Mouse (Mus musculus) neural tube, embryonic 11.5 days (tissue): ENCODE data around the gene Cdc20. TPM values are rescaled to one million over a fixed set of nuclear protein-coding genes. Genes with fewer than 3 reads are reported as not detected.
A peak's percentile ranks its signal among the peaks of the same experiment; 100 is the strongest.

ENCODE experiments used
- ATAC-seq: fragments of 200-750 bp; cut with Nextera tagmentation; 2 replicates; pipeline ENCODE4 v1.8.0; 2017; ENCODE audit warnings: moderate number of reproducible peaks, mild to moderate bottlenecking, moderate TSS enrichment, moderate library complexity; ENCODE audit not compliant: insufficient read depth, low FRiP score, low TSS enrichment
- DNase-seq: peaks from one replicate; pipeline ENCODE4 v3.0.0-alpha.2; 2015; ENCODE audit warnings: low spot score
- H3K27ac ChIP-seq: fragments of 300-500 bp; sonication (generic); 2 replicates; pipeline ENCODE4 v1.5.1; 2014; ENCODE audit warnings: low read depth, mild to moderate bottlenecking, low read length
- H3K27me3 ChIP-seq: fragments of 300-500 bp; sonication (generic); 2 replicates; pipeline ENCODE4 v1.6.1; 2014; ENCODE audit warnings: mild to moderate bottlenecking, low read length, mixed read lengths; ENCODE audit not compliant: control insufficient read depth, insufficient read depth
- H3K36me3 ChIP-seq: fragments of 300-500 bp; sonication (generic); 2 replicates; pipeline ENCODE4 v1.6.1; 2014; ENCODE audit warnings: mild to moderate bottlenecking, low read length, moderate library complexity, mixed read lengths; ENCODE audit not compliant: control insufficient read depth, insufficient read depth
- H3K4me1 ChIP-seq: fragments of 300-500 bp; sonication (generic); 2 replicates; pipeline ENCODE4 v1.6.1; 2014; ENCODE audit warnings: low read length, mixed read lengths; ENCODE audit not compliant: control insufficient read depth, insufficient read depth
- H3K4me2 ChIP-seq: fragments of 300-500 bp; sonication (generic); 2 replicates; pipeline ENCODE4 v1.6.1; 2014; ENCODE audit warnings: low read depth, mild to moderate bottlenecking, moderate library complexity
- H3K4me3 ChIP-seq: fragments of 300-500 bp; sonication (generic); 2 replicates; pipeline ENCODE4 v1.5.1; 2014; ENCODE audit warnings: low read depth, low read length
- H3K9ac ChIP-seq: fragments of 300-500 bp; sonication (generic); 2 replicates; pipeline ENCODE4 v1.6.1; 2014; ENCODE audit warnings: mild to moderate bottlenecking, low read length
- H3K9me3 ChIP-seq: fragments of 300-500 bp; sonication (generic); 2 replicates; pipeline ENCODE4 v1.6.1; 2016; ENCODE audit warnings: low read length; ENCODE audit not compliant: control insufficient read depth
- WGBS: fragments of 180-500 bp; shearing (Covaris S2); extraction: QIAGEN DNeasy Blood & Tissue Kit; methylation state at CpG from one replicate; pipeline ENCODE4 v1.1.7; 2014; 5-methylcytosine and 5-hydroxymethylcytosine counted together
- polyA plus RNA-seq: library from polyadenylated mRNA; unstranded; fragments of >200 nt; fragmentation: Nextera tagmentation; extraction: Ambion mirVana; gene quantifications from 2 replicates; pipeline ENCODE4 v1.2.1, GENCODE M21; 2014

Gene Cdc20
- polyA plus RNA-seq, 1 experiment from 2014 or later: 290 TPM

- H3K4me1 ChIP-seq: peaks cover 9% of the 10 kb centered on the region
- H3K27me3 ChIP-seq: no peaks in the 10 kb centered on the region
- no peaks in the 10 kb centered on the region for H3K9me3 ChIP-seq
- WGBS: under 1% methylated on average over 52 of the region's 53 CpGs
- peak within 1 kb of the TSS; percentile 81 for H3K4me3 ChIP-seq
- H3K9ac ChIP-seq: peak within 1 kb of the TSS; percentile 77
- peak; percentile 89 for DNase-seq
- ATAC-seq: peak; percentile 96
- no peak within 1 kb of the TSS; the same call in 1 of the 2 replicates for H3K27ac ChIP-seq
- H3K4me2 ChIP-seq: peak within 1 kb of the TSS; percentile 89
- peaks cover 12% of the 10 kb centered on the region for H3K36me3 ChIP-seq
These were observed 27.8 kb downstream of the Cdc20 start, which contains the start of the genes Szt2 and Med8 for GRCm38 (mm10) chr4:118409142-118409900. Gene Szt2 (minus strand): TSS chr4:118409273. Gene Med8 (plus strand): TSS chr4:118409337.

GRCm38 (mm10) chr4:118402701-118403100, 34.5 kb downstream of the Cdc20 start:
- Histone ChIP-seq H3K9ac (no peak overlapping the region), H3K4me1 (no peaks in the 10 kb centered on the region), H3K36me3 (peaks cover 11% of the 10 kb centered on the region), H3K27ac (no peak overlapping the region), H3K9me3 (no peaks in the 10 kb centered on the region), H3K4me2 (no peak overlapping the region), H3K4me3 (no peak overlapping the region), H3K27me3 (no peaks in the 10 kb centered on the region)
- WGBS: 95% methylated on average over 12 of the region's 12 CpGs
- DNase-seq (no peak), ATAC-seq (no peak)

GRCm38 (mm10) chr4:118401918-118402317, 35.2 kb downstream of the Cdc20 start:
- no peak overlapping the region for H3K9ac ChIP-seq
- H3K27me3 ChIP-seq: no peaks in the 10 kb centered on the region
- H3K4me2 ChIP-seq: no peak overlapping the region
- ATAC-seq (no peak), DNase-seq (no peak)
- 92% methylated on average over 5 of the region's 5 CpGs for WGBS
- no peak overlapping the region for H3K27ac ChIP-seq
- no peak overlapping the region for H3K4me3 ChIP-seq
- H3K9me3 ChIP-seq: no peaks in the 10 kb centered on the region
- H3K4me1 ChIP-seq: no peaks in the 10 kb centered on the region
- H3K36me3 ChIP-seq: peaks cover 11% of the 10 kb centered on the region

- H3K4me1 ChIP-seq: no peaks in the 10 kb centered on the region
- ATAC-seq: no peak
- H3K27ac ChIP-seq: no peak overlapping the region
- peaks cover 11% of the 10 kb centered on the region for H3K36me3 ChIP-seq
- H3K4me2 ChIP-seq: no peak overlapping the region
- WGBS: 95% methylated on average over 3 of the region's 3 CpGs
- H3K4me3 ChIP-seq: no peak overlapping the region
- H3K9me3 ChIP-seq: no peaks in the 10 kb centered on the region
- DNase-seq: no peak
- no peaks in the 10 kb centered on the region for H3K27me3 ChIP-seq
- no peak overlapping the region for H3K9ac ChIP-seq
These were observed 35.7 kb downstream of the Cdc20 start for GRCm38 (mm10) chr4:118401421-118401820.

- H3K27ac ChIP-seq: no peak overlapping the region
- no peaks in the 10 kb centered on the region for H3K27me3 ChIP-seq
- no peak overlapping the region for H3K4me3 ChIP-seq
- 92% methylated on average over 6 of the region's 6 CpGs for WGBS
- H3K9ac ChIP-seq: no peak overlapping the region
- no peaks in the 10 kb centered on the region for H3K4me1 ChIP-seq
- H3K4me2 ChIP-seq: no peak overlapping the region
- ATAC-seq: no peak
- no peaks in the 10 kb centered on the region for H3K9me3 ChIP-seq
- no peak for DNase-seq
- H3K36me3 ChIP-seq: peaks cover 11% of the 10 kb centered on the region
These were observed 38.8 kb downstream of the Cdc20 start for GRCm38 (mm10) chr4:118398400-118398799.

GRCm38 (mm10) chr4:118396433-118396832, 40.7 kb downstream of the Cdc20 start:
- Histone ChIP-seq H3K4me1 (no peaks in the 10 kb centered on the region), H3K4me2 (no peak overlapping the region), H3K4me3 (no peak overlapping the region), H3K9ac (no peak overlapping the region), H3K36me3 (peaks cover 13% of the 10 kb centered on the region), H3K9me3 (no peaks in the 10 kb centered on the region), H3K27me3 (no peaks in the 10 kb centered on the region), H3K27ac (no peak overlapping the region)
- no peak for ATAC-seq
- 83% methylated on average over 3 of the region's 3 CpGs for WGBS
- no peak for DNase-seq

GRCm38 (mm10) chr4:118395289-118395688, 41.9 kb downstream of the Cdc20 start:
- H3K36me3 ChIP-seq: peaks cover 17% of the 10 kb centered on the region
- 95% methylated on average over 4 of the region's 4 CpGs for WGBS
- no peak overlapping the region for H3K9ac ChIP-seq

GRCm38 (mm10) chr4:118394505-118394904, 42.6 kb downstream of the Cdc20 start:
- H3K9me3 ChIP-seq: no peaks in the 10 kb centered on the region
- no peaks in the 10 kb centered on the region for H3K4me1 ChIP-seq
- no peak overlapping the region for H3K4me2 ChIP-seq
- no peak overlapping the region for H3K4me3 ChIP-seq
- no peak for DNase-seq
- H3K9ac ChIP-seq: no peak overlapping the region
- 94% methylated on average over 6 of the region's 6 CpGs for WGBS
- peaks cover 19% of the 10 kb centered on the region for H3K36me3 ChIP-seq
- H3K27me3 ChIP-seq: no peaks in the 10 kb centered on the region
- no peak overlapping the region for H3K27ac ChIP-seq
- no peak for ATAC-seq

More at GRCm38 (mm10) chr4:118395289-118395688, 41.9 kb downstream of the Cdc20 start:
- Histone ChIP-seq H3K4me2 (no peak overlapping the region), H3K4me3 (no peak overlapping the region), H3K4me1 (no peaks in the 10 kb centered on the region), H3K9me3 (no peaks in the 10 kb centered on the region), H3K27me3 (no peaks in the 10 kb centered on the region), H3K27ac (no peak overlapping the region)
- ATAC-seq (no peak), DNase-seq (no peak)

GRCm38 (mm10) chr4:118390146-118390545, 47.0 kb downstream of the Cdc20 start:
- H3K27me3 ChIP-seq: no peaks in the 10 kb centered on the region
- no peaks in the 10 kb centered on the region for H3K4me1 ChIP-seq
- no peak overlapping the region for H3K4me2 ChIP-seq
- no peak overlapping the region for H3K27ac ChIP-seq
- peaks cover 39% of the 10 kb centered on the region for H3K36me3 ChIP-seq
- no peak for ATAC-seq
- no peak overlapping the region for H3K4me3 ChIP-seq
- WGBS: 92% methylated on average over 11 of the region's 11 CpGs
- no peak overlapping the region for H3K9ac ChIP-seq
- no peak for DNase-seq
- H3K9me3 ChIP-seq: no peaks in the 10 kb centered on the region
